Mouse (Mus musculus): ENCODE data around the gene Tpgs1. TPM values are rescaled to one million over a fixed set of nuclear protein-coding genes. Genes with fewer than 3 reads are reported as not detected.

The Tpgs1 gene
- polyA plus RNA-seq, 2 experiments, result 44.6 to 66.0 TPM

DNA sequence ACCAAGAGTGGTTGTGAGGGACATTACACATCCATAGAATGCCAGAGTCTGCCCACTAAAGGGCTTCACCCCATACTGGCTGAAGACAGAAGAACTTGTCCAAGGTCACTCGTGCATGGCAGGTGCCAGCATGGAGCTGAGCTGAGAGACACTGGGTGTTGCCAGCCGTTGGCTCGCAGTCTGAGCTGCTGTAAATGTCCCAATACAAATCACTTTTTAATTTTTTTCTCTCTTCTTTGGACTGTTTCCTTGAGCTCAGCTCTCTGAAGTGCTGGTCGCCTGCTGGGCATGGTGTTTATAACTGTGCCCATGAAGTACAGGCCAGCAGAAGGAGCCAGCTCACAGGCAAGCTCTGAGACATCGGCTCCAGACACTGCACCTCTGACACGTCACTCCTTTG, 53.9 kb downstream of the Tpgs1 start:
- no peak overlapping the region for H3K4me2 ChIP-seq (replicated peaks; ENCODE audit: low read depth, low read length, severe bottlenecking)
- no peaks in the 10 kb centered on the region for H3K9me3 ChIP-seq (ENCODE audit: control insufficient read depth, low read length)
- H3K9ac ChIP-seq (ENCODE audit: low read depth, low read length, severe bottlenecking), result no peak overlapping the region
- no peak overlapping the region for H3K27ac ChIP-seq (replicated peaks; ENCODE audit: low read depth, low read length)
- ATAC-seq (ENCODE audit: low FRiP score, low read depth) (no peak), DNase-seq (ENCODE audit: low spot score) (no peak)
- no peak overlapping the region for H3K4me3 ChIP-seq (replicated peaks; ENCODE audit: low read length)
- H3K36me3 ChIP-seq (ENCODE audit: control insufficient read depth, insufficient read depth, low read length), result no peaks in the 10 kb centered on the region
- WGBS, result 72% methylated on average over 6 of the region's 6 CpGs
- no peak for TF ChIP-seq POLR2A (IDR thresholded peaks at IDR 0.05; ENCODE audit: borderline replicate concordance, extremely low read depth, insufficient read depth, insufficient read length)
- no peaks in the 10 kb centered on the region for H3K4me1 ChIP-seq (ENCODE audit: control insufficient read depth, insufficient read depth, low read length)
- peaks cover 8% of the 10 kb centered on the region for H3K27me3 ChIP-seq (ENCODE audit: control insufficient read depth, insufficient read depth, low read length)

DNA sequence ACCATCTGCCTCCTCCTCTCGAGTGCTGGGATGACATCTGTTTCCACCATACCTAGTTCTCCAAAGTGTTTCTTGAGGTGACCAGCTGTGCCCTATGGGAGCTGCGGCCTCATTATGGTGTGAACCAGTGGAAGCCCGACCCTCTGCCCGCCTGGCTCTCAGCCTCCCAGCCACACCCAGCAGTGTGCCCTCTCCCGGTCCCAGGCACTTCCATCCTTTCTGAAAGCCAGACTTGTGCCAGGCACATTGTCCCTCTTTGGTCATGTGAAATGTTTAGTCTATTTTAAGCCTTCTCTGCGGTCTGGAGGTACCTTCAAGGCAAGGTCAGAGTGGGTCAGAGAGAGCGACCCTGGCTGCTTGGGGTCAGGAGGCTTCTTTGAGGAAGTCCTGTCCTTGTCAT, 54.5 kb downstream of the Tpgs1 start:
- no peaks in the 10 kb centered on the region for H3K36me3 ChIP-seq (ENCODE audit: control insufficient read depth, insufficient read depth, low read length)
- no peak overlapping the region for H3K4me2 ChIP-seq (replicated peaks; ENCODE audit: low read depth, low read length, severe bottlenecking)
- no peak overlapping the region for H3K4me3 ChIP-seq (replicated peaks; ENCODE audit: low read length)
- no peaks in the 10 kb centered on the region for H3K9me3 ChIP-seq (ENCODE audit: control insufficient read depth, low read length)
- H3K4me1 ChIP-seq (ENCODE audit: control insufficient read depth, insufficient read depth, low read length), result no peaks in the 10 kb centered on the region
- peaks cover 1% of the 10 kb centered on the region; the same call in 1 of the 2 replicates for H3K27me3 ChIP-seq (ENCODE audit: control insufficient read depth, insufficient read depth, low read length)
- H3K9ac ChIP-seq (ENCODE audit: low read depth, low read length, severe bottlenecking), result no peak overlapping the region
- TF ChIP-seq POLR2A (IDR thresholded peaks at IDR 0.05; ENCODE audit: borderline replicate concordance, extremely low read depth, insufficient read depth, insufficient read length), result no peak
- ATAC-seq (ENCODE audit: low FRiP score, low read depth) (no peak), DNase-seq (ENCODE audit: low spot score) (no peak)
- 74% methylated on average over 7 of the region's 7 CpGs for WGBS
- no peak overlapping the region for H3K27ac ChIP-seq (replicated peaks; ENCODE audit: low read depth, low read length)

Other genes with a start within 250 kb of the Tpgs1 start
- not detected in 2 replicates for gene Vmn2r83, start 200.6 kb upstream of the Tpgs1 start, polyA plus RNA-seq (2012; rRNA removed)
- not detected in 2 replicates for gene Vmn2r83, start 200.6 kb upstream of the Tpgs1 start, polyA plus RNA-seq (2014; fragmentation: Nextera tagmentation; extraction: Ambion mirVana)
- gene Plpp2, start 135.6 kb upstream of the Tpgs1 start, polyA plus RNA-seq (2012; rRNA removed), result 15.9 and 21.9 TPM in 2 replicates
- 26.1 and 27.7 TPM in 2 replicates for gene Plpp2, start 135.6 kb upstream of the Tpgs1 start, polyA plus RNA-seq (2014; fragmentation: Nextera tagmentation; extraction: Ambion mirVana)
- 162 and 237 TPM in 2 replicates for gene Mier2, start 114.2 kb upstream of the Tpgs1 start, polyA plus RNA-seq (2012; rRNA removed)
- gene Mier2, start 114.2 kb upstream of the Tpgs1 start, polyA plus RNA-seq (2014; fragmentation: Nextera tagmentation; extraction: Ambion mirVana), result 56.5 and 69.8 TPM in 2 replicates
- gene Theg, start 82.0 kb upstream of the Tpgs1 start, polyA plus RNA-seq (2012; rRNA removed), result not detected in 2 replicates
- gene Theg, start 82.0 kb upstream of the Tpgs1 start, polyA plus RNA-seq (2014; fragmentation: Nextera tagmentation; extraction: Ambion mirVana), result not detected in 2 replicates
- 1.0 and 1.2 TPM in 2 replicates for gene C2cd4c, start 55.3 kb upstream of the Tpgs1 start, polyA plus RNA-seq (2012; rRNA removed)
- gene C2cd4c, start 55.3 kb upstream of the Tpgs1 start, polyA plus RNA-seq (2014; fragmentation: Nextera tagmentation; extraction: Ambion mirVana), result not detected in 2 replicates
- 30.2 and 33.0 TPM in 2 replicates for gene Shc2, start 31.5 kb upstream of the Tpgs1 start, polyA plus RNA-seq (2012; rRNA removed)
- 9.0 and 10.1 TPM in 2 replicates for gene Shc2, start 31.5 kb upstream of the Tpgs1 start, polyA plus RNA-seq (2014; fragmentation: Nextera tagmentation; extraction: Ambion mirVana)
- 0.14 and 0.22 TPM in 2 replicates for gene Odf3l2, start 23.6 kb upstream of the Tpgs1 start, polyA plus RNA-seq (2012; rRNA removed)
- gene Odf3l2, start 23.6 kb upstream of the Tpgs1 start, polyA plus RNA-seq (2014; fragmentation: Nextera tagmentation; extraction: Ambion mirVana), result 0.15 TPM in 1 of 2 replicates, not detected in the other
- 5.0 and 8.4 TPM in 2 replicates for gene Madcam1, start 4.8 kb upstream of the Tpgs1 start, polyA plus RNA-seq (2012; rRNA removed)
- gene Madcam1, start 4.8 kb upstream of the Tpgs1 start, polyA plus RNA-seq (2014; fragmentation: Nextera tagmentation; extraction: Ambion mirVana), result 8.2 and 11.5 TPM in 2 replicates
- 138 and 156 TPM in 2 replicates for gene Cdc34, start 12.8 kb downstream of the Tpgs1 start, polyA plus RNA-seq (2012; rRNA removed)
- 106 and 110 TPM in 2 replicates for gene Cdc34, start 12.8 kb downstream of the Tpgs1 start, polyA plus RNA-seq (2014; fragmentation: Nextera tagmentation; extraction: Ambion mirVana)
- gene Gzmm, start 19.7 kb downstream of the Tpgs1 start, polyA plus RNA-seq (2012; rRNA removed), result 1.1 and 1.4 TPM in 2 replicates
- gene Gzmm, start 19.7 kb downstream of the Tpgs1 start, polyA plus RNA-seq (2014; fragmentation: Nextera tagmentation; extraction: Ambion mirVana), result 0.66 and 0.82 TPM in 2 replicates
- gene Bsg, start 35.1 kb downstream of the Tpgs1 start, polyA plus RNA-seq (2012; rRNA removed), result 763 and 866 TPM in 2 replicates
- 805 and 825 TPM in 2 replicates for gene Bsg, start 35.1 kb downstream of the Tpgs1 start, polyA plus RNA-seq (2014; fragmentation: Nextera tagmentation; extraction: Ambion mirVana)
- gene Hcn2, start 47.3 kb downstream of the Tpgs1 start, polyA plus RNA-seq (2012; rRNA removed), result 0.70 and 1.3 TPM in 2 replicates
- gene Hcn2, start 47.3 kb downstream of the Tpgs1 start, polyA plus RNA-seq (2014; fragmentation: Nextera tagmentation; extraction: Ambion mirVana), result 0.18 and 0.21 TPM in 2 replicates
- gene Polrmt, start 77.2 kb downstream of the Tpgs1 start, polyA plus RNA-seq (2012; rRNA removed), result 64.1 and 75.3 TPM in 2 replicates
- 33.4 and 36.6 TPM in 2 replicates for gene Polrmt, start 77.2 kb downstream of the Tpgs1 start, polyA plus RNA-seq (2014; fragmentation: Nextera tagmentation; extraction: Ambion mirVana)
- gene Fgf22, start 85.7 kb downstream of the Tpgs1 start, polyA plus RNA-seq (2012; rRNA removed), result 0.13 and 0.22 TPM in 2 replicates
- 0.21 and 0.80 TPM in 2 replicates for gene Fgf22, start 85.7 kb downstream of the Tpgs1 start, polyA plus RNA-seq (2014; fragmentation: Nextera tagmentation; extraction: Ambion mirVana)
- gene Rnf126, start 97.6 kb downstream of the Tpgs1 start, polyA plus RNA-seq (2012; rRNA removed), result 176 and 229 TPM in 2 replicates
- gene Rnf126, start 97.6 kb downstream of the Tpgs1 start, polyA plus RNA-seq (2014; fragmentation: Nextera tagmentation; extraction: Ambion mirVana), result 100 and 103 TPM in 2 replicates
- gene Fstl3, start 107.9 kb downstream of the Tpgs1 start, polyA plus RNA-seq (2012; rRNA removed), result 11.6 and 14.7 TPM in 2 replicates
- gene Fstl3, start 107.9 kb downstream of the Tpgs1 start, polyA plus RNA-seq (2014; fragmentation: Nextera tagmentation; extraction: Ambion mirVana), result 9.0 and 9.5 TPM in 2 replicates
- gene Prss57, start 121.6 kb downstream of the Tpgs1 start, polyA plus RNA-seq (2012; rRNA removed), result 0.04 and 0.06 TPM in 2 replicates
- not detected in 2 replicates for gene Prss57, start 121.6 kb downstream of the Tpgs1 start, polyA plus RNA-seq (2014; fragmentation: Nextera tagmentation; extraction: Ambion mirVana)
- 55.8 and 72.7 TPM in 2 replicates for gene Palm, start 124.2 kb downstream of the Tpgs1 start, polyA plus RNA-seq (2012; rRNA removed)
- gene Palm, start 124.2 kb downstream of the Tpgs1 start, polyA plus RNA-seq (2014; fragmentation: Nextera tagmentation; extraction: Ambion mirVana), result 76.2 and 83.8 TPM in 2 replicates
- 0.41 and 0.50 TPM in 2 replicates for gene Misp, start 151.6 kb downstream of the Tpgs1 start, polyA plus RNA-seq (2012; rRNA removed)
- gene Misp, start 151.6 kb downstream of the Tpgs1 start, polyA plus RNA-seq (2014; fragmentation: Nextera tagmentation; extraction: Ambion mirVana), result 0.54 and 1.2 TPM in 2 replicates
- 536 and 644 TPM in 2 replicates for gene Ptbp1, start 185.1 kb downstream of the Tpgs1 start, polyA plus RNA-seq (2012; rRNA removed)
- gene Ptbp1, start 185.1 kb downstream of the Tpgs1 start, polyA plus RNA-seq (2014; fragmentation: Nextera tagmentation; extraction: Ambion mirVana), result 262 and 279 TPM in 2 replicates
- gene Prtn3, start 205.1 kb downstream of the Tpgs1 start, polyA plus RNA-seq (2012; rRNA removed), result 10.3 and 17.3 TPM in 2 replicates
- gene Prtn3, start 205.1 kb downstream of the Tpgs1 start, polyA plus RNA-seq (2014; fragmentation: Nextera tagmentation; extraction: Ambion mirVana), result 5.9 and 8.2 TPM in 2 replicates
- gene Plppr3, start 205.3 kb downstream of the Tpgs1 start, polyA plus RNA-seq (2012; rRNA removed), result 220 and 326 TPM in 2 replicates
- 61.5 and 79.7 TPM in 2 replicates for gene Plppr3, start 205.3 kb downstream of the Tpgs1 start, polyA plus RNA-seq (2014; fragmentation: Nextera tagmentation; extraction: Ambion mirVana)
- gene Elane, start 216.9 kb downstream of the Tpgs1 start, polyA plus RNA-seq (2012; rRNA removed), result 0.35 and 1.8 TPM in 2 replicates
- 0.62 and 1.2 TPM in 2 replicates for gene Elane, start 216.9 kb downstream of the Tpgs1 start, polyA plus RNA-seq (2014; fragmentation: Nextera tagmentation; extraction: Ambion mirVana)
- 1.1 and 2.3 TPM in 2 replicates for gene Cfd, start 221.5 kb downstream of the Tpgs1 start, polyA plus RNA-seq (2012; rRNA removed)
- not detected in 2 replicates for gene Cfd, start 221.5 kb downstream of the Tpgs1 start, polyA plus RNA-seq (2014; fragmentation: Nextera tagmentation; extraction: Ambion mirVana)
- gene Med16, start 239.6 kb downstream of the Tpgs1 start, polyA plus RNA-seq (2012; rRNA removed), result 54.6 and 73.8 TPM in 2 replicates
- gene Med16, start 239.6 kb downstream of the Tpgs1 start, polyA plus RNA-seq (2014; fragmentation: Nextera tagmentation; extraction: Ambion mirVana), result 33.4 and 38.3 TPM in 2 replicates
- not detected in 2 replicates for gene Gm26602, start 241.5 kb downstream of the Tpgs1 start, polyA plus RNA-seq (2012; rRNA removed)
- 6.6 TPM in 1 of 2 replicates, not detected in the other for gene Gm26602, start 241.5 kb downstream of the Tpgs1 start, polyA plus RNA-seq (2014; fragmentation: Nextera tagmentation; extraction: Ambion mirVana)
- 2.5 and 2.8 TPM in 2 replicates for gene Kiss1r, start 247.6 kb downstream of the Tpgs1 start, polyA plus RNA-seq (2012; rRNA removed)
- 0.17 and 0.26 TPM in 2 replicates for gene Kiss1r, start 247.6 kb downstream of the Tpgs1 start, polyA plus RNA-seq (2014; fragmentation: Nextera tagmentation; extraction: Ambion mirVana)

All from limb, embryonic 14.5 days (tissue).